Mouse (Mus musculus) lung, embryonic 16.5 days (tissue): ENCODE measurements around the gene Sepsecs. TPM values are rescaled to one million over a fixed set of nuclear protein-coding genes. Genes with fewer than 3 reads are reported as not detected.

Source experiments
- ATAC-seq: fragments of 200-750 bp; cut with Nextera tagmentation; 2 replicates; pipeline ENCODE4 v1.8.0; 2017; ENCODE audit warnings: low read depth, mild to moderate bottlenecking, moderate library complexity
- H3K27ac ChIP-seq: fragments of 300-500 bp; sonication (generic); 2 replicates; pipeline ENCODE4 v1.5.1; 2014; ENCODE audit warnings: mild to moderate bottlenecking, control low read depth, low read length
- H3K27me3 ChIP-seq: fragments of 300-500 bp; sonication (generic); 2 replicates; pipeline ENCODE4 v1.6.1; 2014; ENCODE audit warnings: low read depth, low read length, mixed read lengths; ENCODE audit not compliant: control insufficient read depth, insufficient read depth
- H3K36me3 ChIP-seq: fragments of 300-500 bp; sonication (generic); 2 replicates; pipeline ENCODE4 v1.6.1; 2014; ENCODE audit warnings: low read length; ENCODE audit not compliant: control insufficient read depth, insufficient read depth
- H3K4me1 ChIP-seq: fragments of 300-500 bp; sonication (generic); replicated peaks from 2 replicates; pipeline ENCODE4 v1.6.1; 2014; ENCODE audit warnings: low read length, mixed read lengths; ENCODE audit not compliant: control insufficient read depth, insufficient read depth
- H3K4me2 ChIP-seq: fragments of 300-500 bp; sonication (generic); 2 replicates; pipeline ENCODE4 v1.6.1; 2014; ENCODE audit warnings: low read depth, low read length, control low read depth
- H3K4me3 ChIP-seq: fragments of 300-500 bp; sonication (generic); 2 replicates; pipeline ENCODE4 v1.5.1; 2014; ENCODE audit warnings: mild to moderate bottlenecking, low read length, control low read depth
- H3K9ac ChIP-seq: fragments of 300-500 bp; sonication (generic); 2 replicates; pipeline ENCODE4 v1.6.1; 2014; ENCODE audit warnings: low read length, control low read depth
- H3K9me3 ChIP-seq: fragments of 300-500 bp; sonication (generic); 2 replicates; pipeline ENCODE4 v1.6.1; 2016; ENCODE audit warnings: low read length; ENCODE audit not compliant: control insufficient read depth
- WGBS: fragments of 180-500 bp; shearing (Covaris S2); extraction: QIAGEN DNeasy Blood & Tissue Kit; methylation state at CpG from one replicate; pipeline ENCODE4 v1.1.7; 2014; 5-methylcytosine and 5-hydroxymethylcytosine counted together
- polyA plus RNA-seq: library from polyadenylated mRNA; unstranded; fragments of >200 nt; fragmentation: Nextera tagmentation; extraction: Ambion mirVana; gene quantifications from 2 replicates; pipeline ENCODE4 v1.2.1, GENCODE M21; 2015

The Sepsecs gene
- polyA plus RNA-seq, 1 experiment from 2014 or later: 9.7 TPM

- no peak overlapping the region for H3K27ac ChIP-seq
- 46% methylated on average over 5 of the region's 5 CpGs for WGBS
Measured at GRCm38 (mm10) chr5:52678498-52679070, 9.1 kb upstream of the Sepsecs start.

DNA sequence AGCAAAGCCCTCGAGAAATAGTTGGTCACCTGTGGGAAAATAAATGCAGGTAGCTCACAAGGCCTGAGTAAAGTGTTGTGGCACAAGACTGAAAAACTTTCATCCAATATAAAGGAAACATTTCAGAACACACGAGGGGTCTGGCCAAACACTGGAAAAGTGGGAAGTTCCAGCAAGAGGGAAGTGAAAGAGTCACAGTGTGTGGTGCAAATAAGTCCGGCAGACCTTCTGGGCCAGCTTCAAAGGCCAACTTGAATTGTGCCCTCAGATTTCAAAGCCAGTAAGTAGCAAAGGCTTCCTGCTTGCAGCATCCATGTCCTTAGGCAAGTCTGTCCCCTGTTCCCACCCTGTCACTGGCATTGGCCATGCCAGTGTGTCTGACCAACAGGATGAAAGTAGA is 7.6 kb upstream of the Sepsecs start:
- ATAC-seq: no peak
- Histone ChIP-seq H3K4me1 (no peaks in the 10 kb centered on the region), H3K4me2 (no peak overlapping the region), H3K9ac (no peak overlapping the region), H3K27me3 (no peaks in the 10 kb centered on the region), H3K27ac (no peak overlapping the region), H3K36me3 (no peaks in the 10 kb centered on the region), H3K9me3 (no peaks in the 10 kb centered on the region), H3K4me3 (no peak overlapping the region)
- WGBS: 66% methylated on average over 3 of the region's 3 CpGs

More at GRCm38 (mm10) chr5:52678498-52679070, 9.1 kb upstream of the Sepsecs start:
- Histone ChIP-seq H3K9ac (no peak overlapping the region), H3K4me3 (no peak overlapping the region), H3K9me3 (no peaks in the 10 kb centered on the region), H3K36me3 (no peaks in the 10 kb centered on the region), H3K27me3 (no peaks in the 10 kb centered on the region), H3K4me2 (no peak overlapping the region), H3K4me1 (no peaks in the 10 kb centered on the region)
- ATAC-seq: no peak

DNA sequence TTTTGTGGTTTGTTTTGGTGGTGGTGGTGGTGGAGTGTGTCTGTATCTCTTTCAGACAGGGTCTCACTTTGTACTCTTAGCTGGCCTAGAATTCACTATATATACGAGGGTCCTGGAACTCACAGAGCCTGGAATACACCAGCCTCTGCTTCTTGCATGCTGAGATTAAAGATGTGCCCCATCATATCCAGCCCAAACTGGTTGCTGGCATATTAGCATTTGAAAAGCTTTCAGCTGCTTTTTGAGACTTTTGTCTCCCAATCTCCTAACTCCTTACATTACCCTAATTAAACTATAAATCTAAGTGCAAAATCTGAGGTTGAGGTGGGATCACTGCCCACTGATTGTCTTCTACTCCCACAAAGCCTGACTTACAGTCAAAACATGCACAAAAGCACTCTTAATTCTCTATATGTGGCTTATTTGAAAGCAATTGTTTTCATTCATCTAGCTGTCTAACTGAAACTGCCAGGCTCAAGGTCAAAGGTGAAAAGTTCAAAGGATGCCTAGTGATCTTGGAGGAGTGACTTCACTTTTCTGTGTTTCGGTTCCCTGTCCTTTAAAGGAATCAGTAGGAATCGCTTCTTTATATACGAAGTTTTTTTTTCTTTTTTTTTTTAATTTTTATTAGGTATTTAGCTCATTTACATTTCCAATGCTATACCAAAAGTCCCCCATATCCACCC is 5.0 kb upstream of the Sepsecs start:
- Histone ChIP-seq H3K27me3 (no peaks in the 10 kb centered on the region), H3K9me3 (no peaks in the 10 kb centered on the region), H3K4me2 (no peak overlapping the region), H3K27ac (no peak overlapping the region), H3K36me3 (no peaks in the 10 kb centered on the region), H3K4me3 (no peak overlapping the region), H3K9ac (no peak overlapping the region), H3K4me1 (no peaks in the 10 kb centered on the region)
- WGBS: 78% methylated on average over 4 of the region's 4 CpGs
- ATAC-seq: no peak

DNA sequence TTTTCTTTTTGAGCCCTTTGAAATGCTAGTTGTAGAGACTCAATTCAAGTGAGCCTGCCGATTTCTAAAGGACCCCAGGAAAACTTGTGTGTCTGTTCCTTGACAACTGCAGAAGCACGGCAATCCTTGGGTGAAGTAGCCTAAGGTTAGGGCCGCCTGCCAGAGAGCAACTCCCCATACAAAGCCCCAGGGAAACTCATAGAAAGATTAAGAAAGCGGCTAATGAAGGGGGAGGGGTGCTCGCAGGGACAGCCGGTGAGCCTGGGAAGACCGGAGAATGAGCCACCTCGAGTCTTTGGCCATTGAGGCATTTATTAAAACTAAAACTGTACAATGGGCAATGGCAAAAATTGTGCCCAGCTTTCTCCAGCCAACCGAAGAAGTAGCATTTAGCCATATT is 3.8 kb upstream of the Sepsecs start:
- Histone ChIP-seq H3K4me1 (peaks cover 4% of the 10 kb centered on the region; the same call in 1 of the 2 replicates), H3K27ac (no peak overlapping the region), H3K9ac (no peak overlapping the region), H3K9me3 (no peaks in the 10 kb centered on the region), H3K4me3 (no peak overlapping the region), H3K27me3 (no peaks in the 10 kb centered on the region), H3K36me3 (no peaks in the 10 kb centered on the region), H3K4me2 (no peak overlapping the region)
- WGBS: 45% methylated on average over 9 of the region's 9 CpGs
- no peak for ATAC-seq

- H3K36me3 ChIP-seq: no peaks in the 10 kb centered on the region
- H3K4me1 ChIP-seq: peaks cover 4% of the 10 kb centered on the region; the same call in 1 of the 2 replicates
- no peak for ATAC-seq
- no peaks in the 10 kb centered on the region for H3K27me3 ChIP-seq
- H3K4me2 ChIP-seq: no peak overlapping the region
- no peak overlapping the region for H3K9ac ChIP-seq
- no peaks in the 10 kb centered on the region for H3K9me3 ChIP-seq
- H3K4me3 ChIP-seq: no peak overlapping the region
- H3K27ac ChIP-seq: no peak overlapping the region
- 85% methylated on average over 3 of the region's 3 CpGs for WGBS
Measured at GRCm38 (mm10) chr5:52670745-52671144, 1.2 kb upstream of the Sepsecs start.

GRCm38 (mm10) chr5:52666766-52667165 is 2.7 kb downstream of the Sepsecs start:
- Histone ChIP-seq H3K27ac (no peak overlapping the region), H3K4me2 (no peak overlapping the region), H3K4me1 (peaks cover 4% of the 10 kb centered on the region; the same call in 1 of the 2 replicates), H3K27me3 (no peaks in the 10 kb centered on the region), H3K9me3 (no peaks in the 10 kb centered on the region), H3K9ac (no peak overlapping the region), H3K4me3 (no peak overlapping the region), H3K36me3 (0 out of 2 replicates have a peak, but pooled peaks cover 2% of the 10 kb centered on the region)
- WGBS: 86% methylated on average over 3 of the region's 3 CpGs
- no peak for ATAC-seq

DNA sequence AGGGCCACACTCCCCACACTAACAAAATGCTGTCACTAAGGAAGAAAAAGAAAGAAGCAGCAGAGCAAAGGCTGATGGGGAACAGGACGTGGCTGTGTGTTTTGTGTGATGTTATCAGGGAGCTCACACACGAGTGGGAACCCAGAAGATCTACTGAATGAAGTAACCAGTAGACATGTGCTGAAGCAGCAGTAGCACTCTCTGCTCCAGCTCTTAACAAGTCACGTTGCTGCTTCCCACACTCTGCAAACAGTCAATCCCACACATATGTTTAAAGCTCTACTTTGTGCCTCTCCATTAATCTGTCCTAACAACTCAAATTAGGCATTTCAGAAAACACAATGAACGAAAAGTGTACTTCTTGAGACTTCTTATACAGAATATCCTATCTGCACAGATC is 11.6 kb downstream of the Sepsecs start:
- no peak overlapping the region for H3K4me2 ChIP-seq
- H3K36me3 ChIP-seq: peaks cover 17% of the 10 kb centered on the region
- no peak overlapping the region for H3K4me3 ChIP-seq
- no peak overlapping the region for H3K27ac ChIP-seq
- ATAC-seq: no peak
- H3K4me1 ChIP-seq: no peaks in the 10 kb centered on the region
- WGBS: 64% methylated on average over 4 of the region's 4 CpGs
- no peak overlapping the region for H3K9ac ChIP-seq
- H3K9me3 ChIP-seq: no peaks in the 10 kb centered on the region
- no peaks in the 10 kb centered on the region for H3K27me3 ChIP-seq

DNA sequence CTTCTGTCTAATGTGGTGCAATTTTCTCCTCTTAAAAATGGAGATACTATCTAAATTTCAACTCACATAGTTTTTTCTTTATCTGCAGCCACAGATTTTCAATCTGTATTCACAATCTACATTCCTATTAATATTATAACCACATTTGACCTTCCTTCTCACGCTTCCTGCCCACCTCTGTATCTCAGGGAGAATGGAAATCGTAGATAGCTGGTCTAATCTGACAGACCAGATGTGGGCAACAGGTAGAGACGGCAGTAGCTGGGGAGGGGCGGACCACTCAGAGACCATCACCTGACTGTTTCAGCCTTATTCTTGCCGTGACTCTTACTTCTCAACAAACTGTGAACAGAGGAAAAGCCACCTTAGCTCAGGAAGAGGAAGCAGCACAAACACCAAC is 12.2 kb downstream of the Sepsecs start:
- peaks cover 19% of the 10 kb centered on the region for H3K36me3 ChIP-seq
- no peak overlapping the region for H3K27ac ChIP-seq
- no peaks in the 10 kb centered on the region for H3K27me3 ChIP-seq
- WGBS: 87% methylated on average over 5 of the region's 5 CpGs
- no peak overlapping the region for H3K9ac ChIP-seq
- no peak overlapping the region for H3K4me3 ChIP-seq
- H3K9me3 ChIP-seq: no peaks in the 10 kb centered on the region
- no peaks in the 10 kb centered on the region for H3K4me1 ChIP-seq
- no peak for ATAC-seq
- H3K4me2 ChIP-seq: no peak overlapping the region

DNA sequence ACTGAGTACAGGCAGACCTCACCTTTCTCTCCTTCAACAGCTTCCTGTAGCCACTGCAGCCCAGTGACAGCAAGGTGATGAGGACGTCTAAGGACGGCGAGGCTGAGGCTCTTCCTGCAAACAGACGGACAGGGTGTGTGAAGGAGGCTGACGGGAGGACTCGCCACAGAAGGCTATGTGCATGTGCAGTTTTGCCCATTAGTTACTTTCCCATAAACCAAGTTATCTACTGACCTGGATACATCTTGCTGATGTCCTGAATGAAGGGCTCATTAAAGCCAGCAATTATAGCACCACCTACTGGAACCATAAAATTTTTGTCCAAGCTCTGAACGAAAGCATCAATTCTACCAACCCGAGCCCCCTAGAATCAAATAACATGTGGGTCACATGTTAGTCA is 13.5 kb downstream of the Sepsecs start:
- Histone ChIP-seq H3K27ac (no peak overlapping the region), H3K36me3 (peaks cover 19% of the 10 kb centered on the region), H3K9ac (no peak overlapping the region), H3K4me1 (no peaks in the 10 kb centered on the region), H3K4me3 (no peak overlapping the region), H3K9me3 (no peaks in the 10 kb centered on the region), H3K27me3 (no peaks in the 10 kb centered on the region), H3K4me2 (no peak overlapping the region)
- 68% methylated on average over 8 of the region's 8 CpGs for WGBS
- ATAC-seq: no peak
